Mouse (Mus musculus) T-helper 2 cell (primary cell): ENCODE results near the gene Dnah8.
"Not testable (repeated sequence)": the region's sequence is repeated elsewhere in the genome, so short reads cannot be mapped to it uniquely, and the experiment has no call there.

Experiments
- in situ Hi-C: fragments of 300-600 bp; cut with MboI, MseI; formaldehyde crosslinking; loops from one replicate; pipeline ENCODE4 v1.15.1; 2025; ENCODE audit warnings: high pct_unique_total_duplicates

The Dnah8 gene

GRCm38 (mm10) chr17:30624132-30624531 lies at the start of gene Dnah8:
Gene Dnah8, plus strand, starts transcription at chr17:30624354.
- in situ Hi-C loops = not testable (repeated sequence)

GRCm38 (mm10) chr17:30574783-30575075 lies 49.4 kb upstream of the Dnah8 start:
- in situ Hi-C loops = no loop called here

GRCm38 (mm10) chr17:30575121-30575904 lies 48.8 kb upstream of the Dnah8 start:
- in situ Hi-C loops = no loop called here

GRCm38 (mm10) chr17:30575941-30576773 lies 48.0 kb upstream of the Dnah8 start, which contains the start of gene Btbd9:
Gene Btbd9, minus strand, starts transcription at chr17:30576488.
- in situ Hi-C loops = no loop called here

- in situ Hi-C loops = no loop called here
Measured at GRCm38 (mm10) chr17:30576946-30577345, 47.2 kb upstream of the Dnah8 start.

GRCm38 (mm10) chr17:30580781-30581180 lies 43.4 kb upstream of the Dnah8 start:
- in situ Hi-C loops = no loop called here

GRCm38 (mm10) chr17:30581201-30581600 lies 43.0 kb upstream of the Dnah8 start:
- in situ Hi-C loops = no loop called here

- in situ Hi-C loops = no loop called here
Measured at GRCm38 (mm10) chr17:30582313-30582712, 41.8 kb upstream of the Dnah8 start.

GRCm38 (mm10) chr17:30583258-30584001 lies 40.7 kb upstream of the Dnah8 start:
- in situ Hi-C loops = no loop called here

GRCm38 (mm10) chr17:30590417-30591198 lies 33.5 kb upstream of the Dnah8 start:
- in situ Hi-C loops = no loop called here

- in situ Hi-C loops = no loop called here
Measured at GRCm38 (mm10) chr17:30594407-30594806, 29.7 kb upstream of the Dnah8 start.

- in situ Hi-C loops = no loop called here
Measured at GRCm38 (mm10) chr17:30594846-30595245, 29.3 kb upstream of the Dnah8 start.

- in situ Hi-C loops = no loop called here
Measured at GRCm38 (mm10) chr17:30597786-30598185, 26.4 kb upstream of the Dnah8 start.

GRCm38 (mm10) chr17:30598300-30598699 lies 25.9 kb upstream of the Dnah8 start:
- in situ Hi-C loops = no loop called here

- in situ Hi-C loops = no loop called here
Measured at GRCm38 (mm10) chr17:30602175-30602574, 22.0 kb upstream of the Dnah8 start.

GRCm38 (mm10) chr17:30604296-30604695 lies 19.9 kb upstream of the Dnah8 start:
- in situ Hi-C loops = no loop called here

GRCm38 (mm10) chr17:30605001-30605400 lies 19.2 kb upstream of the Dnah8 start:
- in situ Hi-C loops = no loop called here

- in situ Hi-C loops = no loop called here
Measured at GRCm38 (mm10) chr17:30606206-30606605, 17.9 kb upstream of the Dnah8 start.

GRCm38 (mm10) chr17:30606634-30607081 lies 17.5 kb upstream of the Dnah8 start:
- in situ Hi-C loops = no loop called here

- in situ Hi-C loops = no loop called here
Measured at GRCm38 (mm10) chr17:30607330-30607729, 16.8 kb upstream of the Dnah8 start.

- in situ Hi-C loops = no loop called here
Measured at GRCm38 (mm10) chr17:30607909-30608495, 16.2 kb upstream of the Dnah8 start.
